ENCODE assay signal across 14 mouse cellular contexts in genomic region chr15:77291471-77291870, GRCm38 (mm10). TPM values are rescaled to one million over a fixed set of nuclear protein-coding genes. Genes with fewer than 3 reads are reported as not detected.
DNase-seq lines count a peak whose midpoint lies in the region; ATAC-seq and TF ChIP-seq lines count a peak whose summit lies in the region.
"Had no signal": no experiment of that assay in that cellular context is flagged by ENCODE, and none has a peak within 500 bp of the region (broad histone marks: within the 10 kb centered on the region; RNA-seq: fewer than 3 reads in every experiment).

No protein-coding gene starts in this region.

- no peak for TF ChIP-seq POLR2A in ES-Bruce4 (IDR thresholded peaks at IDR 0.05; ENCODE audit: insufficient read depth, low read length)

- H3K9ac ChIP-seq in hindbrain, postnatal 0 days (replicated peaks; ENCODE audit: low read length), result no peak overlapping the region
- H3K9ac ChIP-seq in hindbrain, embryonic 13.5 days, result no peak overlapping the region
- H3K9ac ChIP-seq in ES-Bruce4 (ENCODE audit: low read depth, poor library complexity, severe bottlenecking), result no peak overlapping the region
- no peak overlapping the region for H3K9ac ChIP-seq in embryonic facial prominence, embryonic 14.5 days (ENCODE audit: low read depth, low read length)
- H3K9ac ChIP-seq: stomach, embryonic 15.5 days had no signal

- no peaks in the 10 kb centered on the region for H3K4me1 ChIP-seq in hindbrain, postnatal 0 days (ENCODE audit: insufficient read depth, low read length)
- H3K4me1 ChIP-seq in hindbrain, embryonic 13.5 days (replicated peaks), result peaks cover 16% of the 10 kb centered on the region
- no peaks in the 10 kb centered on the region for H3K4me1 ChIP-seq in ES-Bruce4 (ENCODE audit: control insufficient read depth, insufficient read depth, low read length)
- peaks cover 42% of the 10 kb centered on the region for H3K4me1 ChIP-seq in embryonic facial prominence, embryonic 14.5 days (ENCODE audit: control insufficient read depth, insufficient read depth, low read length)
- H3K4me1 ChIP-seq: stomach, embryonic 15.5 days had no signal

- no peak for TF ChIP-seq CTCF in hindbrain, postnatal 0 days (IDR thresholded peaks at IDR 0.05; ENCODE audit: low read depth)
- TF ChIP-seq CTCF in ES-Bruce4 (IDR thresholded peaks at IDR 0.05; ENCODE audit: low read depth, low read length), result no peak

- no peaks in the 10 kb centered on the region for H3K27me3 ChIP-seq in hindbrain, postnatal 0 days (ENCODE audit: insufficient read depth, low read length)
- H3K27me3 ChIP-seq in hindbrain, embryonic 13.5 days, result no peaks in the 10 kb centered on the region
- H3K27me3 ChIP-seq in ES-Bruce4 (ENCODE audit: control insufficient read depth, insufficient read depth, low read length, poor library complexity, severe bottlenecking), result no peaks in the 10 kb centered on the region
- H3K27me3 ChIP-seq in embryonic facial prominence, embryonic 14.5 days (replicated peaks; ENCODE audit: control insufficient read depth, insufficient read depth, low read length), result no peaks in the 10 kb centered on the region
- H3K27me3 ChIP-seq: stomach, embryonic 15.5 days had no signal

- no peak for ATAC-seq in hindbrain, postnatal 0 days
- ATAC-seq in hindbrain, embryonic 13.5 days (ENCODE audit: low FRiP score), result no peak
- peak; percentile 65; the same call in 1 of the 2 replicates for ATAC-seq in embryonic facial prominence, embryonic 14.5 days (ENCODE audit: low read depth)

- no peaks in the 10 kb centered on the region for H3K36me3 ChIP-seq in hindbrain, postnatal 0 days (ENCODE audit: insufficient read depth, low read length)
- no peaks in the 10 kb centered on the region for H3K36me3 ChIP-seq in hindbrain, embryonic 13.5 days
- H3K36me3 ChIP-seq in ES-Bruce4 (ENCODE audit: control insufficient read depth, insufficient read depth, low read length, poor library complexity, severe bottlenecking), result no peaks in the 10 kb centered on the region; the same call in 1 of the 2 replicates
- no peaks in the 10 kb centered on the region for H3K36me3 ChIP-seq in embryonic facial prominence, embryonic 14.5 days (ENCODE audit: control insufficient read depth, insufficient read depth, low read length)
- H3K36me3 ChIP-seq: stomach, embryonic 15.5 days had no signal

- 59% methylated on average over 7 of the region's 7 CpGs for WGBS in hindbrain, postnatal 0 days
- WGBS in hindbrain, embryonic 13.5 days, result 72% methylated on average over 7 of the region's 7 CpGs
- WGBS in embryonic facial prominence, embryonic 14.5 days, result 33% methylated on average over 7 of the region's 7 CpGs

- no peak for TF ChIP-seq EP300 in ES-Bruce4 (IDR thresholded peaks at IDR 0.05; ENCODE audit: insufficient read depth, low read depth, low read length)

- H3K27ac ChIP-seq in hindbrain, postnatal 0 days, result 0 out of 2 replicates have a peak overlapping the region, but pooled peaks have one; percentile 20
- H3K27ac ChIP-seq in hindbrain, embryonic 13.5 days, result no peak overlapping the region
- H3K27ac ChIP-seq in ES-Bruce4 (ENCODE audit: insufficient read depth, low read length), result peak overlapping the region; percentile 46
- H3K27ac ChIP-seq in embryonic facial prominence, embryonic 14.5 days (replicated peaks; ENCODE audit: low read depth, low read length), result peak overlapping the region; percentile 11; the same call in 1 of the 2 replicates
- H3K27ac ChIP-seq: stomach, embryonic 15.5 days had no signal

- no peak overlapping the region for H3K4me2 ChIP-seq in hindbrain, postnatal 0 days (ENCODE audit: low read depth, low read length)
- H3K4me2 ChIP-seq in hindbrain, embryonic 13.5 days, result no peak overlapping the region
- no peak overlapping the region for H3K4me2 ChIP-seq in embryonic facial prominence, embryonic 14.5 days (ENCODE audit: low read depth, low read length)
- H3K4me2 ChIP-seq: stomach, embryonic 15.5 days had no signal

- no peaks in the 10 kb centered on the region for H3K9me3 ChIP-seq in hindbrain, postnatal 0 days (ENCODE audit: low read length)
- no peaks in the 10 kb centered on the region for H3K9me3 ChIP-seq in hindbrain, embryonic 13.5 days
- H3K9me3 ChIP-seq in ES-Bruce4 (replicated peaks; ENCODE audit: control insufficient read depth, insufficient read depth, low read length, poor library complexity, severe bottlenecking), result no peaks in the 10 kb centered on the region; the same call in 1 of the 2 replicates
- no peaks in the 10 kb centered on the region for H3K9me3 ChIP-seq in embryonic facial prominence, embryonic 14.5 days (ENCODE audit: control insufficient read depth, low read length)
- H3K9me3 ChIP-seq: stomach, embryonic 15.5 days had no signal

- no peak overlapping the region for H3K4me3 ChIP-seq in hindbrain, postnatal 0 days (ENCODE audit: low read length)
- H3K4me3 ChIP-seq in hindbrain, embryonic 13.5 days, result no peak overlapping the region
- no peak overlapping the region for H3K4me3 ChIP-seq in ES-Bruce4 (ENCODE audit: low read depth, low read length)
- H3K4me3 ChIP-seq in embryonic facial prominence, embryonic 14.5 days (ENCODE audit: low read depth, low read length), result no peak overlapping the region
- H3K4me3 ChIP-seq: stomach, embryonic 15.5 days had no signal

- peak; percentile 19 for DNase-seq in cerebellum, adult 9-11 months
- no peak for DNase-seq in cerebellum, postnatal 4 days (ENCODE audit: low spot score in 2 of 2)
- no peak for DNase-seq in hindbrain, postnatal 0 days (ENCODE audit: low spot score)
- DNase-seq in embryonic facial prominence, embryonic 14.5 days (ENCODE audit: low spot score), result peak; percentile 55
- DNase-seq in testis, postnatal 10 days (ENCODE audit: low spot score), result no peak
- no peak for DNase-seq in urinary bladder, postnatal 10 days (ENCODE audit: low spot score)
- DNase-seq: adrenal gland, adult 8-10 months; heart, postnatal 4 days; kidney, adult 2 months; lung, adult 2 months; thymus, postnatal 36 days had no signal

RNA-seq across cellular contexts. Expression of gene Rbfox2, which starts 15.3 kb away (rescaled TPM):
- total RNA-seq in hindbrain, postnatal 0 days (2014; rRNA removed), result 294 and 339 TPM in 2 replicates
- 84.1 and 91.9 TPM in 2 replicates for polyA plus RNA-seq in hindbrain, postnatal 0 days (2015; fragmentation: Nextera tagmentation; extraction: Ambion mirVana)
- 158 and 159 TPM in 2 replicates for polyA plus RNA-seq in hindbrain, embryonic 13.5 days (2015; fragmentation: Nextera tagmentation; extraction: Ambion mirVana)
- polyA plus RNA-seq in ES-Bruce4 (2011; ENCODE audit: insufficient read depth, insufficient read length, low read depth, missing spikeins), result 78.1 and 78.3 TPM in 2 replicates
- 97.4 and 107 TPM in 2 replicates for polyA plus RNA-seq in embryonic facial prominence, embryonic 14.5 days (2014; fragmentation: Nextera tagmentation; extraction: Ambion mirVana)

Comparison
In these comparisons a context has a peak if more than half of its experiments do, and no peak if none do; other contexts are left out.
1. DNase-seq: peak in cerebellum, adult 9-11 months (single experiment) and embryonic facial prominence, embryonic 14.5 days (single experiment); none in cerebellum, postnatal 4 days (0 of 2), hindbrain, postnatal 0 days (single experiment), testis, postnatal 10 days (single experiment) and urinary bladder, postnatal 10 days (single experiment).